Mouse (Mus musculus): ENCODE results near the gene Spock2.
"Not testable (repeated sequence)": the region's sequence is repeated elsewhere in the genome, so short reads cannot be mapped to it uniquely, and the experiment has no call there.

The Spock2 gene

DNA sequence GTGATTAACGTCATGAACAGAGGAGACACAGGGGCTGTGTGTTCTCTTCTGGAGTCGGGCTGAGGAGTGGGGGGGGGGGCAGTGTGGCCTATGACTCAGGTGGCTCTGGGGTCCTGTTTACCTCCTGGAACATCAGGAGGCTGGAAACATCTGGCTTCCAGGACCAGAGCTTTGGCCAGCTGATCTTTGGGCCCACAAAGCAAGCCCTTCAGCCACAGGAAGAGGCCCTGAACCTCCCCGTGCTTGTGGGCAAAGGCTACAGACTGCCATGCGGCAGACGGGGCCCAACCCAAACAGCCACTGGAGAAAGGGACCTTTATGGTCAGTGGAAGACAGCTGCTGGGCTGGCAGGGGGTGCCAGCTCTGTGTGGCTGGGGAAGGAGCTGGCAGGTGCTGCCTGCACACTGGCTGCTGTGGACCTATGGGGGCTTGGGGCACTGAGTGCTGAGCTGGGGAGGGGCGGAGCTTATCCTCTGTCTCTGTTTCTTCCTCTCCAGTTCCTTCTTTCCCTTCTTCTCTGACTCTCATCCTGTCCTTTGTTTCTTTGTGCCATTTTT, 45.2 kb downstream of the Spock2 start:
- no peak for DNase-seq

DNA sequence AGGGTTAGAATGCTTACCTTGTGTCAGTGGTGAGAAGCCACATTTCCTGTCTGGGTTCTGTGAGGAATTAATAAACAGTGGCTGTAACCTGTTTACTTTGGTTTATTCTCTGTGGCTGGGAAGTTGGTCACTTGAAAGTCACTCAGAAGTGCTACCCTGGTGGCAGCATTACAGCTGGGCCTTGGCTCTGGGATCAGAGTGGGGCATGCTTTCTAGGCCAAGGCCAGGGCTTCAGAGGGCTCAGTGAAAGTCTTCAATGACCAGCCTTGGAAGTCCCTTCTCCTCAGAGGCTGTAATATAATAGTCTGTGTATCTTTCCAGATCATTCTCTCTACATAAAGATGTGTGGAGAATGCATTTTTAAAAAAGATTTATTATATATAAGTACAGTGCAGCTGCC, 50.0 kb downstream of the Spock2 start:
- DNase-seq, result no peak

DNA sequence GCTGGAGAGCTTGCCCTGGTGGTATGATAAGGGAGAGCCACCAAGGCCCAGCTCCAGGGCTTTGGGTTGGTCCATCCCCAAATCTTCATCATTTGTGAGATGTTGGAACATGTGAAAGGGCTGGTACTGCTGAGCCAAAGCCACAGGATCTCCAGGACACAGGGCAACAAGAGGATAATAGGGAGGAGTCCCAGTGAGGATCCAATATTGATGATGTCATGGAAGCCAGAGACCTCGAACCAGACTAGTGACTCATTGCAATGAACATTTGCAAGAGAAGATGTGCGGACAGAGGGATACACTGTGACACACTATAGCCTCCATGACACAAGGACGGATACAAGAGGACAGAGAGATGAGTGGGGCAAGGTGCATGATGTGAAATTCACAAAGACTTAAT, 52.1 kb downstream of the Spock2 start:
- DNase-seq, result no peak

GRCm38 (mm10) chr10:60161397-60161796, 55.4 kb downstream of the Spock2 start:
- DNase-seq, result not testable (repeated sequence)

DNA sequence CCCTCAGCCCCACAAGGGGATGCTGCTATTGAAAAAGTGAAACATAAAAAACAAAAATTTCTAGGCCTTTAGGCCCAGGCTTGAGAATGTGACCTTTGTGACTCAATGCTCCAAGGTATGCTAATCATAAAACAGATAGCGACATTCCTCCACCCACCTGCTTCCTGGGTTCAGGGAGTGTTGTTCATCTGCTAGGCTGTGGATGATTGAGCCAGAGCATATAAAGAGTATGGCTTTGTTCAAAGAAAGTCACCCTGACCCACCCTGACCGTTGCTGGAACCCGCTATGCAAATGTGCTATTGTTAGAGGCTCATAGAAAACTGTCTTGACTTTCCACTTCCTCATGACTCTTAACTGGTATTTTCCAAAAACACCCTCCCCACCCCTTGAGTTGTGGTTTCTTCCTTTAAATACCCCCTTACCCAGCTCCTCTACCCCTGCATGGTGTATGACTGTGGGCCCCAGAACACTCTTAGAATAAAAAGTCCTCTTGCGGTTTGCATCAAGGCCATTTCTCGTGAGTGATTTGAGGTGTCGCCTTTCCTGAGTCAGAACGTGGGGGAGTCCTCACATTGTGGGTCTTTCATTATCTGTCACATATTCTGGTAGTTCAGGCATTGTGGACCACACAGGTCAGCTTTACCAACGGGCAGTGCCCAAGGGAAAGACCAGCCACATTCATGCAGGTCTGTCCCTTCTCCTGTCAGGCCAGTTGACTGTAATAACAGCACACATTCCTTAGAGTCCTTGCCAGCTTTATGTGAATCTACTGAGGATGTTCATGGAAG, 56.4 kb downstream of the Spock2 start:
- not testable (repeated sequence) for DNase-seq

- DNase-seq, result no peak
Measured at GRCm38 (mm10) chr10:60162973-60163255, 56.9 kb downstream of the Spock2 start.

GRCm38 (mm10) chr10:60164869-60165268, 58.9 kb downstream of the Spock2 start:
- no peak for DNase-seq

- no peak for DNase-seq
Measured at GRCm38 (mm10) chr10:60166068-60166467, 60.0 kb downstream of the Spock2 start.

- DNase-seq, result no peak
Measured at GRCm38 (mm10) chr10:60168306-60168705, 62.3 kb downstream of the Spock2 start.

GRCm38 (mm10) chr10:60168960-60169359, 62.9 kb downstream of the Spock2 start:
- no peak for DNase-seq

DNA sequence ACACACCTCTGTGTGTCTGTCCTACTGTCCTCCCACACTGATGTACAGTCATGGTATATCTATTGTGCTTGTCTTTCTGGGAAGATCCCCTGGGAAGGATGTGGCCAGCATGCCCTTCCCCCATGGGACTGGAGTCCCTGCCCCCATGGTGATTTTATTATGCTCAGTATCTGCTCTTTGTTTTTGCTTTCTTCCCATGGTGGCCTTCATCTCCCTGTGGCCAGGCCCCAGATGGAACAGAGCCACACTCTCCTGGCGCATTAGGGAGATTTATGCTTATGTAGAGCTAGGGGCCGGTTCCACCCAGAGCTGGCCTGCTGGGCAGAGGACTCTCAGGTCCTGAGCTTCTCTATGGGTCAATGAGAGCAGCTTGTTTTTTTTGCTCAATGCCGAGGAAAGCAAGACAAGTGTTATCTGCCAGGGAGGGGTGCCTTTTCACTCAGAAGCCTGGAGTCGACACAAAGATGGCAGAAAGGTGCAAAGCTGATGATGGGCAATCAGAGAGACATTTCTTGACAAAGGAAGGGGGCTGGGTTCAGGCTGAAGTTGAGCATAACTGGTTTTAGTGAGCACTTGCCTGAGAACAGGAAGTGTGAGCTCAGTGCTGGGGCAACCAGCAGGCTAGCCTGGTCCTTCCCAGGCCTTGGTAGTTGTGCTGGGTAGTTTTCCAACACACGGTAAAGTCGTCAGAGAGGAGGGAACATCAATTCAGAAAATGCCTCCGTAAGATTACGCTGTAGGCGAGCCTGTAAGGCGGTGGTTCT, 64.5 kb downstream of the Spock2 start:
- DNase-seq, result no peak

DNA sequence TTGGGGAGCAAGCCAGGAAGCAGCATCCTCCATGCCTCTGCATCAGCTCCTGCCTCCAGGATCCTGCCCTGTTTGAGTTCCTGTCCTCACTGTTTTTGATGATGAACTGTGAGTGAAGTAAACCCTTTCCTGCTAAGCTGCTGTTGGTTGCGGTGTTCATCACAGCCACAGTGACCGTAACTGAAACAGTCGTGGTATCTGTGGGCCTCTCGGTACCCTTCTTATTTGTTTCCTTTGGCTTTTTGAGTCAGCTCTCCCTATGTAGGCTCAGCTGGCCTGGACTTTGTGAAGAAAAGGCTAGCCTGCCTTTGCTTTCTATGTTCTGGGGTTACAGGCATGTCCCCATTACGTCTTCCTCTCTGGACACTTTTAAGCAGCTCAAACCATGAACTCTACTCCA, 65.3 kb downstream of the Spock2 start:
- no peak for DNase-seq

GRCm38 (mm10) chr10:60172306-60172705, 66.3 kb downstream of the Spock2 start:
- no peak for DNase-seq

DNA sequence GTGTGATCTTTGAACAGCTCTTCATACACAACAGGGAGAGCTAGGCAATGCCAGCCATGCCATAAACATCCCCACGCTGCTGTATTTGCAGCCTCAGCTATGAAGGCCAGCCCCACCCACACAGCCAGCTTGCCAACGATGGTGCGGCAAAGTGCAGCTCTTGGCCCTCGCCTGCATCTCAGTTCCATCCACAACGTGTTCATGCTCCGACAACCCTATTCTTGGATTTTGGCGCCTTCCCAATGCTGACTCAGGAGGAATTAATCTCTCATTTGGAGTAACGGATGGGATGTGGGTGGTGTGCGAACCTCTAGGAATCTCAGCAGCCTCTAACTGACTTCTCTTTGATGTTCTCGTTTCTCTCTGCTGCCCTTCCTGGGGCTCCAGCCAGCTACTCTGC, 67.0 kb downstream of the Spock2 start:
- no peak for DNase-seq

- no peak for DNase-seq
Measured at GRCm38 (mm10) chr10:60174506-60174905, 68.5 kb downstream of the Spock2 start.

DNA sequence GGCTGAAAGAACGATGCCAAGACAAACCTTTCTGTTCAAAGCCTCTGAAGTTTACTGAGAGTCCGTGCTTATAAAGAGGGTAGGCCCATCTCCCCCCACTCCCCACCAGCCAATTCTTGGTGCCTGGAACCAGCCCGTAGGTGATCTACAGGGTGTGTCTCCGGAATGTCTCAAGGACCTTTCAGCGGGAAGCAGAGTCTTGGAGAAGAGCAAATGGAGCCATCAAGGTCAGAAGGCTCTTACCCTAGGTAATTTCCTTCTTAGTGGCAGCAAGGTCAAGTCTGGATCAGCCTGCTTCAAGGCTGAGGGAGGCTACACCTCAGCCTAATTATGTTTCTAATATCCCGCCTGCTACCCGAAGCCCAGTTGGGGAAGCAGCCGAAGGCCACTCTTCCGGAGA, 69.3 kb downstream of the Spock2 start:
- not testable (repeated sequence) for DNase-seq

Data from cerebellum, adult 18-20 months (tissue).